Mouse (Mus musculus) C2C12 (cell line): Measurements from ENCODE around the gene Plxna2.

Experiments
- CTCF ChIP-seq: IDR thresholded peaks from one replicate; pipeline ENCODE4 v1.5.1; 2011; ENCODE audit not compliant: control insufficient read depth, insufficient read depth, insufficient read length
- USF1 ChIP-seq: IDR thresholded peaks from one replicate; pipeline ENCODE4 v1.6.1; 2011; ENCODE audit warnings: low read depth, mild to moderate bottlenecking, control low read depth, moderate library complexity

- TF ChIP-seq CTCF (no peak), USF1 (no peak)
Measured at GRCm38 (mm10) chr1:194641601-194642301, 23.7 kb downstream of the Plxna2 start.
